Mouse (Mus musculus) G1E (cell line): Measurements from ENCODE around the gene Padi3. TPM values are rescaled to one million over a fixed set of nuclear protein-coding genes. Genes with fewer than 3 reads are reported as not detected.

Source experiments
- ATAC-seq: 2 replicates; pipeline ENCODE4 v1.8.0; 2016; ENCODE audit warnings: mild to moderate bottlenecking; ENCODE audit not compliant: insufficient number of reproducible peaks, poor library complexity, low FRiP score, severe bottlenecking; ENCODE audit errors: extremely low read depth
- DNase-seq: peaks from one replicate; pipeline ENCODE4 v3.0.0; 2012; ENCODE audit warnings: low spot score
- H3K27me3 ChIP-seq: 2 replicates; pipeline ENCODE4 v1.6.1; 2012; ENCODE audit warnings: mild to moderate bottlenecking, low read length, inconsistent platforms; ENCODE audit not compliant: insufficient read depth
- H3K36me3 ChIP-seq: replicated peaks from 2 replicates; pipeline ENCODE3; 2012; ENCODE audit warnings: mild to moderate bottlenecking, inconsistent platforms
- H3K4me1 ChIP-seq: 2 replicates; pipeline ENCODE4 v1.6.1; 2012; ENCODE audit warnings: low read depth, low read length, inconsistent platforms, mixed read lengths; ENCODE audit not compliant: insufficient read depth
- H3K4me3 ChIP-seq: 2 replicates; pipeline ENCODE4 v1.5.1; 2012; ENCODE audit warnings: low read depth, mild to moderate bottlenecking, inconsistent platforms, low read length, moderate library complexity, mixed read lengths
- H3K9me3 ChIP-seq: replicated peaks from 2 replicates; pipeline ENCODE4 v1.6.1; 2012; ENCODE audit warnings: inconsistent platforms
- CTCF ChIP-seq: IDR thresholded peaks from 2 replicates; pipeline ENCODE4 v1.5.1; 2012; ENCODE audit warnings: low read depth, low read length, inconsistent platforms, mixed read lengths
- GATA1 ChIP-seq: IDR thresholded peaks from 2 replicates; pipeline ENCODE4 v1.6.1; 2012; ENCODE audit warnings: borderline replicate concordance, low read length, inconsistent platforms, mixed read lengths
- GATA2 ChIP-seq: IDR thresholded peaks from 2 replicates; pipeline ENCODE4 v1.6.1; 2012; ENCODE audit warnings: low read depth, low read length, inconsistent platforms, borderline replicate concordance
- POLR2AphosphoS5 ChIP-seq: IDR thresholded peaks from 2 replicates; pipeline ENCODE4 v1.6.1; 2012; ENCODE audit warnings: low read depth, low read length, inconsistent platforms; ENCODE audit not compliant: insufficient replicate concordance
- TAL1 ChIP-seq: conservative IDR thresholded peaks from 2 replicates; pipeline ENCODE4 v1.6.1; 2012; ENCODE audit warnings: low read depth, low read length, inconsistent platforms, mixed read lengths
- polyA plus RNA-seq: library from polyadenylated mRNA; stranded (reverse); fragments of >175 nt; gene quantifications from 2 replicates; pipeline ENCODE4 v1.2.3, GENCODE M21; 2012
- total RNA-seq, 2 experiments: library from RNA; stranded (forward) in 1 of 2; stranded (reverse) in 1 of 2; fragments of 200-1000 nt in 1 of 2; fragments of >200 nt in 1 of 2; fragmentation: Nextera tagmentation in 1 of 2; gene quantifications; 2 replicates each; pipeline ENCODE4 v1.2.3; 2014 to 2017

Padi3 gene
- total and polyA plus RNA-seq, 3 experiments: 1.1 to 17.6 (median 1.8) TPM

DNA sequence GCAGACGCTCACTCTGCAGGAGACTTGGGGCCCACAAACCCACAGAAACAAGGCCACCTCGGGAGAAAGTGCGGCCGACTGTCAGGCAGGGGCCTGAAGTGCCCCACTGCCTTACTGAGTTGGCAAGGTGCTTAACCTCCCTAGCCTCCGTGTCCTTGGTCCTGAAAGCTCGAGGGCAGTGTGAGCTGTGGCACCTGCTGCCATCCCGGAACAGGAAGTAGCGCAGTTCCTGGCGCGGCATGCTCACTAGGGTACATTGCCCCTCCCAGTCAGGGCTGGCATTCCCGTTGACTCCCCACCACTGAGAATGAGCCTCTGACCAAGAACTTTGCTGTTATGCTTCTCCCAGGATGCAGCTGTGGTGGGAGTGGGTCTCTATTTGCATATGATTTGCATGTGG, 15.5 kb upstream of the Padi3 start:
- Histone ChIP-seq H3K4me3 (no peak overlapping the region), H3K27me3 (peaks cover 13% of the 10 kb centered on the region), H3K9me3 (no peaks in the 10 kb centered on the region), H3K4me1 (no peaks in the 10 kb centered on the region; the same call in 1 of the 2 replicates), H3K36me3 (no peaks in the 10 kb centered on the region)
- ATAC-seq (no peak), DNase-seq (no peak)
- TF ChIP-seq GATA1: no peak

DNA sequence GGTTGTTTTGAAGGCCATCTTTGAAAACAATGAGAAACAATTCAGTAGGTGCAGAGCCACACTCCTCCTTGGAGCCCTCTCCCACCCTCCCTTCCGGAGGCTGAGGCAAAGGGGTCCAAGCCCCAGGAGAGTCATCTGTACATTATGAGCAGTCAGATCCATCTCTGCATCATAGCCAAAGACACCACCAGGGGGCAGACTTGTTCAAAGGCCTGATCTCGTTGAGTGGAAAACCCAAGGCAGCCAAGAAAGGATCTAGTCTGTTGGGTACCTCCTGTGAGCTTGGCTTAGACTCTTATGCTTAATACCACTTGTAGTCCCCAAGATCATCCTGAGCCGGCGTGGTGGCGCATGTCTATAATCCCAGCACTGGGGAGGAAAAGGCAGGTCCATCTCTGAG, 11.5 kb upstream of the Padi3 start:
- no peaks in the 10 kb centered on the region for H3K9me3 ChIP-seq
- ATAC-seq: no peak
- peaks cover 7% of the 10 kb centered on the region; the same call in 1 of the 2 replicates for H3K27me3 ChIP-seq
- no peak overlapping the region for H3K4me3 ChIP-seq
- H3K4me1 ChIP-seq: peaks cover 1% of the 10 kb centered on the region
- TF ChIP-seq POLR2AphosphoS5 (no peak), CTCF (peak; percentile 40; the same call in 1 of the 2 replicates)
- no peaks in the 10 kb centered on the region for H3K36me3 ChIP-seq
- DNase-seq: no peak

DNA sequence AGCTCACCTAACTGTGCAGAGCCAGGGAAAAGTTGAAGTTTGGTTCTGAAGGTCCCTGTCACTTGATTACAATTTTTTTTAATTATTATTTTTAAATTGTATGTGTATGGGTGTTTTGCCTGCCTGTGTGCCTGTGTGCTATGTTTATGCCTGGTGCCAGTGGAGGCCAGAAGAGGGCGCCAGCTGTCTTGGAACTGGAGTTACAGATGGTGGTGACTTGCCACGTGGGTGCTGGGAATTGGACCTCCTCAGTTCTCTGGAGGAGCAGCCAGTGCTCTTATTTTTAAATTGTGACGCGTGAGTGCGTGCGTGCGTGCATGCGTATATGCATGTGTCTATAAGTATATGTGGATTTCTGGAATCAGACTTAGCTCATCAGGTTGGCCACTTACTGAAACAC, 7.0 kb upstream of the Padi3 start:
- Histone ChIP-seq H3K36me3 (no peaks in the 10 kb centered on the region), H3K27me3 (no peaks in the 10 kb centered on the region; the same call in 1 of the 2 replicates), H3K9me3 (no peaks in the 10 kb centered on the region), H3K4me3 (no peak overlapping the region), H3K4me1 (peaks cover 34% of the 10 kb centered on the region)
- no peak for DNase-seq
- TF ChIP-seq CTCF: no peak
- TF ChIP-seq TAL1: no peak
- TF ChIP-seq GATA1: no peak
- TF ChIP-seq POLR2AphosphoS5: no peak
- TF ChIP-seq GATA2: no peak
- no peak for ATAC-seq

DNA sequence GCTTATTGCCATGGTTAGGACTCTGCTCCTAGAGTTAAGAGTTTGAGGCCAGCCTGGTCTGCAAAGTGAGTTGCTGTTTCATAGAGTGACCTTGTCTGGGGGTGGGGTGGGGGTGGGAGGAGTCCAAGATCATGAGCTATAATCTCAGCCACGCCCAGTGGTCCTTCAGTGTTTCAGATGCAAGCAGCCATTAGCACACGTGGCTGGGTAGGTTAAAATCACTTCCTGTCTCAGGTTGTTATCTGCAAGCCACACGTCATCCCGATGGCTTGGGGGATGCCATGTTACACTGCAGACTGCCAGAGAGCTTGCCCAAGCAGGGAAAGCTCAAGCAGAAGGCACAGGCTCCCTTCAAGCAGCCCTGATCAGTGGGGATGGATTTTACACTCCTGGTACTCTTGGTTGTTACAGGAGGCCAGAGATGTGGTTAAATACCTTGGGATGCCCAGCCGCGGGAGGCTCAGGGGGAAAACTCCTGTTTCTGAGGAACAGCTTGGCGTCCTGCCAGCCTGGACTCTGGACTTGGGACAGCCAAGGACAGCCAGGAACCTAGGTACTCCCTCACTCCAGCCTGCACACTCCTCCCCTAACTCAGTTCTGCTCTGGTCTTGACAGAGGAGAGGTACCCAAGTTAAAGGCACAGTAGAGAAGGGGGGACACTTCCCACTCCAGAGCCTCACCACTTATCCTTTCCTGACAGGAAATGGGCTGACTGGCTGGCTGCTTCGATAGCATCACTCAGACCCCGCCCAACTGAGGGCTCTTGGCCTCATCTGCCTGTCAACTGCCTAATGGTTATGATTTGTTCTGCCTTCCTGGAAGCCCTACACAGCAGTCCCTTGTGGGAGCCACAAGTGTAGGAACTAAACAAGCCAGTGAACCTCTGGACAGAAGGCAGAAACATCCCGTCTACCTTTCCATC, 5.8 kb upstream of the Padi3 start:
- no peak; the same call in 1 of the 2 replicates for TF ChIP-seq TAL1
- no peak for TF ChIP-seq CTCF
- no peak for TF ChIP-seq GATA1
- TF ChIP-seq GATA2: no peak
- no peak for TF ChIP-seq POLR2AphosphoS5
- no peaks in the 10 kb centered on the region for H3K36me3 ChIP-seq
- H3K4me1 ChIP-seq: peaks cover 37% of the 10 kb centered on the region
- no peaks in the 10 kb centered on the region for H3K9me3 ChIP-seq
- no peaks in the 10 kb centered on the region; the same call in 1 of the 2 replicates for H3K27me3 ChIP-seq
- DNase-seq: peak; percentile 33
- no peak overlapping the region for H3K4me3 ChIP-seq
- ATAC-seq: peak; percentile 82

DNA sequence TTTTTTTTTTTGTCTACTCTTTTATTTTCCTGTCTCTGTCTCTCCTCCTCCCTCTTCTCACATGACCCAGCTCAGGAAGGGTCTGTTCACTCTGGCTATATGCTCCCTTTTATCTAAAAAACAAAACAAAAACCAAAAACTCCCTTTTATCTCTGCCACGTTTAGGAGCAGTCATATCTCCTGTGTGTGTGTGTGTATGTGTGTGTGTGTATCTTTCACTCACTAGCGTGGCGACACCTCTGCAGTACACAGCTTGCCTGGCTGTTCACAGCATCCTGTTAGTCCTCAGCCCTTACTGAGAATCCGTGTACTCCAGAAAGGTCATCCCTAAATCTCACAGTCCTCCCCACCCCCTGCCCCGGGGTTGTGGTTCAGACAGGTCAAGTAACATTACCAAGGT, 5.0 kb upstream of the Padi3 start:
- TF ChIP-seq GATA1 (no peak), TAL1 (no peak), CTCF (no peak), GATA2 (no peak), POLR2AphosphoS5 (no peak)
- ATAC-seq (no peak), DNase-seq (no peak)
- peaks cover 38% of the 10 kb centered on the region for H3K4me1 ChIP-seq
- H3K4me3 ChIP-seq: no peak overlapping the region
- H3K36me3 ChIP-seq: no peaks in the 10 kb centered on the region
- H3K9me3 ChIP-seq: no peaks in the 10 kb centered on the region
- no peaks in the 10 kb centered on the region; the same call in 1 of the 2 replicates for H3K27me3 ChIP-seq

DNA sequence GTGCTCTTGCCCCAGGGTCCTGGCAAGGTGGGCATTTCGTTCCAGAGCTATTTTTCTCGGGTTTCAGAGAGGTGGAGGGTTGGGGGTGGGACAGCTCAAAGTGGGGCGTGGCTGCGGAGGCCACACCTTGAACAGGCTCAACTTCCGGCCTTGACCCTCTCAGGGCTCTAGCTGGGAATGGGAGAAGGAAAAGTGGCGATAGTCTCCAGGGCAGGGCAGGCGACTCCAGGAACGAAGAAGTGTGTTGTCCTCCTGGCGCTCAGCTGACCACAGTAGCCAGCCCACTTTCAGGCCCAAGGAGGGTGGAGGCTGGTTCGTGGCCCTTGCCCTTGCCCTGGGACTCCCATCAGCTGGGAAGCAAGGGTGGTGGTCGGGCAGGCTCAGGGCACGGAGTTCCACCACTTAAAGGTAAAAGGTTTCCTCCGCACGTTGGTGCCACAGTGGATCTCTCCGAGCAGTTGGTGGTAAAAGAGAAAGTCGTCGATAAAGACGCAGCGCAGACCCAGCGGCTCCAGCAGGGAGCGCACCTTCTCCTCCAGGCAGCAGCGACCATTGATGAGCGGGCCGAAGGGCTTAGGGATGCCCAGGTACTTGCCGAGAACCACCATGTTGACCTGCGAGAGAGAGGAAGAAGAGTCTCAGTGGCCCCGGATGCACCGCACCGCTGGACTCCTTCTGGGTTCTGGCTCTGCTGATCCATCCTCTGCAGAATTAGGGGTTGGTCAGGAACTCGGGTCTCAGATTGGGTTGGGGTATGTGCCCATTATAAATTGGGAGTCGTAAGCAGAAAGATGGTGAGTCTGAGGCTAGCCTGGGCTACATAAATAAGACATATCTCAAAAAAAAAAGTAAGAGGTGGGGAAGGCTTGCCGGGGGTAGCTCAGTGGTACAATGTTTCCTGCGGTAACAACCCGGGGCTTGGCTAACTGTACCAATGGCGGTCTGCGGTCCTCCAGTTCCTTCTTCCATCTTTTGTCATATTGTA, 4.1 kb upstream of the Padi3 start:
- DNase-seq: no peak
- Histone ChIP-seq H3K36me3 (no peaks in the 10 kb centered on the region), H3K4me1 (peaks cover 40% of the 10 kb centered on the region), H3K4me3 (no peak overlapping the region), H3K27me3 (peaks cover 3% of the 10 kb centered on the region; the same call in 1 of the 2 replicates), H3K9me3 (no peaks in the 10 kb centered on the region)
- no peak for ATAC-seq
- TF ChIP-seq CTCF (no peak), GATA1 (no peak)
